Mouse (Mus musculus): ENCODE measurements around the gene Hist1h1a. TPM values are rescaled to one million over a fixed set of nuclear protein-coding genes. Genes with fewer than 3 reads are reported as not detected.
A peak's percentile ranks its signal among the peaks of the same experiment; 100 is the strongest.
"Not testable (repeated sequence)": the region's sequence is repeated elsewhere in the genome, so short reads cannot be mapped to it uniquely, and the experiment has no call there.

Gene Hist1h1a
- polyA plus RNA-seq, 1 experiment from 2014 or later: 0.79 TPM

- Histone ChIP-seq H3K4me3 (ENCODE audit: low read length) (peak overlapping the region; percentile 76), H3K27me3 (ENCODE audit: control insufficient read depth, insufficient read depth, low read length) (no peaks in the 10 kb centered on the region), H3K4me2 (ENCODE audit: low read depth, low read length) (peak overlapping the region; percentile 89), H3K27ac (ENCODE audit: low read length) (peak overlapping the region; percentile 96), H3K36me3 (ENCODE audit: control insufficient read depth, insufficient read depth) (no peaks in the 10 kb centered on the region), H3K4me1 (ENCODE audit: control insufficient read depth, insufficient read depth, low read length) (peaks cover 18% of the 10 kb centered on the region), H3K9ac (ENCODE audit: low read length) (peak overlapping the region; percentile 86), H3K9me3 (replicated peaks; ENCODE audit: control insufficient read depth, low read length) (no peaks in the 10 kb centered on the region)
- WGBS: 3% methylated on average over 10 of the region's 10 CpGs
- no peak for ATAC-seq (replicated peaks; ENCODE audit: extremely low read depth, insufficient read depth, low FRiP score)
Measured at GRCm38 (mm10) chr13:23763242-23763585, 252 bp upstream of the Hist1h1a start.

GRCm38 (mm10) chr13:23764324-23765171, 1.1 kb downstream of the Hist1h1a start:
- Histone ChIP-seq H3K4me1 (ENCODE audit: control insufficient read depth, insufficient read depth, low read length) (peaks cover 22% of the 10 kb centered on the region), H3K27ac (ENCODE audit: low read length) (peak overlapping the region; percentile 96), H3K36me3 (ENCODE audit: control insufficient read depth, insufficient read depth) (no peaks in the 10 kb centered on the region), H3K9me3 (replicated peaks; ENCODE audit: control insufficient read depth, low read length) (no peaks in the 10 kb centered on the region), H3K4me2 (ENCODE audit: low read depth, low read length) (peak overlapping the region; percentile 89), H3K27me3 (ENCODE audit: control insufficient read depth, insufficient read depth, low read length) (no peaks in the 10 kb centered on the region), H3K4me3 (ENCODE audit: low read length) (peak overlapping the region; percentile 76), H3K9ac (ENCODE audit: low read length) (peak overlapping the region; percentile 86)
- 40% methylated on average over 11 of the region's 12 CpGs for WGBS
- ATAC-seq (replicated peaks; ENCODE audit: extremely low read depth, insufficient read depth, low FRiP score): no peak

GRCm38 (mm10) chr13:23765172-23765513, 1.7 kb downstream of the Hist1h1a start:
- Histone ChIP-seq H3K4me2 (ENCODE audit: low read depth, low read length) (no peak overlapping the region), H3K36me3 (ENCODE audit: control insufficient read depth, insufficient read depth) (no peaks in the 10 kb centered on the region), H3K27me3 (ENCODE audit: control insufficient read depth, insufficient read depth, low read length) (no peaks in the 10 kb centered on the region), H3K4me1 (ENCODE audit: control insufficient read depth, insufficient read depth, low read length) (peaks cover 18% of the 10 kb centered on the region), H3K27ac (ENCODE audit: low read length) (no peak overlapping the region), H3K9ac (ENCODE audit: low read length) (no peak overlapping the region), H3K4me3 (ENCODE audit: low read length) (no peak overlapping the region), H3K9me3 (replicated peaks; ENCODE audit: control insufficient read depth, low read length) (no peaks in the 10 kb centered on the region)
- no peak for ATAC-seq (replicated peaks; ENCODE audit: extremely low read depth, insufficient read depth, low FRiP score)
- WGBS: 64% methylated on average over 1 of the region's 1 CpGs

- Histone ChIP-seq H3K27ac (ENCODE audit: low read length) (no peak overlapping the region), H3K4me3 (ENCODE audit: low read length) (no peak overlapping the region), H3K4me1 (ENCODE audit: control insufficient read depth, insufficient read depth, low read length) (peaks cover 14% of the 10 kb centered on the region), H3K27me3 (ENCODE audit: control insufficient read depth, insufficient read depth, low read length) (no peaks in the 10 kb centered on the region), H3K9me3 (replicated peaks; ENCODE audit: control insufficient read depth, low read length) (no peaks in the 10 kb centered on the region), H3K9ac (ENCODE audit: low read length) (no peak overlapping the region), H3K4me2 (ENCODE audit: low read depth, low read length) (no peak overlapping the region), H3K36me3 (ENCODE audit: control insufficient read depth, insufficient read depth) (no peaks in the 10 kb centered on the region)
- no peak for ATAC-seq (replicated peaks; ENCODE audit: extremely low read depth, insufficient read depth, low FRiP score)
Measured at GRCm38 (mm10) chr13:23766772-23767171, 3.3 kb downstream of the Hist1h1a start.

GRCm38 (mm10) chr13:23768834-23769397, 5.5 kb downstream of the Hist1h1a start:
- ATAC-seq (replicated peaks; ENCODE audit: extremely low read depth, insufficient read depth, low FRiP score): no peak
- H3K9ac ChIP-seq (ENCODE audit: low read length): no peak overlapping the region
- WGBS: 36% methylated on average over 5 of the region's 5 CpGs
- H3K36me3 ChIP-seq (ENCODE audit: control insufficient read depth, insufficient read depth): no peaks in the 10 kb centered on the region
- no peaks in the 10 kb centered on the region for H3K27me3 ChIP-seq (ENCODE audit: control insufficient read depth, insufficient read depth, low read length)
- H3K4me3 ChIP-seq (ENCODE audit: low read length): no peak overlapping the region
- no peak overlapping the region for H3K4me2 ChIP-seq (ENCODE audit: low read depth, low read length)
- peaks cover 17% of the 10 kb centered on the region for H3K4me1 ChIP-seq (ENCODE audit: control insufficient read depth, insufficient read depth, low read length)
- H3K9me3 ChIP-seq (replicated peaks; ENCODE audit: control insufficient read depth, low read length): no peaks in the 10 kb centered on the region
- H3K27ac ChIP-seq (ENCODE audit: low read length): no peak overlapping the region

GRCm38 (mm10) chr13:23769613-23770012, 6.1 kb downstream of the Hist1h1a start, which contains the start of gene Trim38:
Gene Trim38, plus strand, starts transcription at chr13:23769913.
- H3K9ac ChIP-seq (ENCODE audit: low read length); H3K36me3 ChIP-seq (ENCODE audit: control insufficient read depth, insufficient read depth); H3K27ac ChIP-seq (ENCODE audit: low read length); H3K4me3 ChIP-seq (ENCODE audit: low read length); H3K9me3 ChIP-seq (replicated peaks; ENCODE audit: control insufficient read depth, low read length); H3K4me2 ChIP-seq (ENCODE audit: low read depth, low read length); ATAC-seq (replicated peaks; ENCODE audit: extremely low read depth, insufficient read depth, low FRiP score); H3K27me3 ChIP-seq (ENCODE audit: control insufficient read depth, insufficient read depth, low read length): not testable (repeated sequence)
- peaks cover 11% of the 10 kb centered on the region; the same call in 1 of the 2 replicates for H3K4me1 ChIP-seq (ENCODE audit: control insufficient read depth, insufficient read depth, low read length)
- 79% methylated on average over 2 of the region's 2 CpGs for WGBS

- H3K4me2 ChIP-seq (ENCODE audit: low read depth, low read length): peak overlapping the region; percentile 61
- H3K27me3 ChIP-seq (ENCODE audit: control insufficient read depth, insufficient read depth, low read length): no peaks in the 10 kb centered on the region
- peak overlapping the region; percentile 46 for H3K9ac ChIP-seq (ENCODE audit: low read length)
- ATAC-seq (replicated peaks; ENCODE audit: extremely low read depth, insufficient read depth, low FRiP score): peak; percentile 89
- no peak overlapping the region for H3K27ac ChIP-seq (ENCODE audit: low read length)
- peak overlapping the region; percentile 36 for H3K4me3 ChIP-seq (ENCODE audit: low read length)
- no peaks in the 10 kb centered on the region for H3K36me3 ChIP-seq (ENCODE audit: control insufficient read depth, insufficient read depth)
- H3K4me1 ChIP-seq (ENCODE audit: control insufficient read depth, insufficient read depth, low read length): peaks cover 11% of the 10 kb centered on the region; the same call in 1 of the 2 replicates
- H3K9me3 ChIP-seq (replicated peaks; ENCODE audit: control insufficient read depth, low read length): no peaks in the 10 kb centered on the region
- WGBS: 18% methylated on average over 21 of the region's 21 CpGs
Measured at GRCm38 (mm10) chr13:23772561-23773313, 9.3 kb downstream of the Hist1h1a start.

GRCm38 (mm10) chr13:23778339-23778738, 14.9 kb downstream of the Hist1h1a start:
- no peaks in the 10 kb centered on the region for H3K27me3 ChIP-seq (ENCODE audit: control insufficient read depth, insufficient read depth, low read length)
- no peak overlapping the region for H3K4me2 ChIP-seq (ENCODE audit: low read depth, low read length)
- no peak overlapping the region for H3K9ac ChIP-seq (ENCODE audit: low read length)
- no peak for ATAC-seq (replicated peaks; ENCODE audit: extremely low read depth, insufficient read depth, low FRiP score)
- H3K4me1 ChIP-seq (ENCODE audit: control insufficient read depth, insufficient read depth, low read length): no peaks in the 10 kb centered on the region
- no peaks in the 10 kb centered on the region for H3K36me3 ChIP-seq (ENCODE audit: control insufficient read depth, insufficient read depth)
- no peaks in the 10 kb centered on the region for H3K9me3 ChIP-seq (replicated peaks; ENCODE audit: control insufficient read depth, low read length)
- 92% methylated on average over 7 of the region's 7 CpGs for WGBS
- H3K4me3 ChIP-seq (ENCODE audit: low read length): no peak overlapping the region
- no peak overlapping the region for H3K27ac ChIP-seq (ENCODE audit: low read length)

GRCm38 (mm10) chr13:23779025-23779424, 15.6 kb downstream of the Hist1h1a start:
- H3K4me1 ChIP-seq (ENCODE audit: control insufficient read depth, insufficient read depth, low read length): no peaks in the 10 kb centered on the region
- no peak overlapping the region for H3K4me2 ChIP-seq (ENCODE audit: low read depth, low read length)
- no peak overlapping the region for H3K4me3 ChIP-seq (ENCODE audit: low read length)
- H3K9me3 ChIP-seq (replicated peaks; ENCODE audit: control insufficient read depth, low read length): no peaks in the 10 kb centered on the region
- H3K36me3 ChIP-seq (ENCODE audit: control insufficient read depth, insufficient read depth): no peaks in the 10 kb centered on the region
- 61% methylated on average over 4 of the region's 4 CpGs for WGBS
- no peak overlapping the region for H3K9ac ChIP-seq (ENCODE audit: low read length)
- no peak overlapping the region for H3K27ac ChIP-seq (ENCODE audit: low read length)
- no peak for ATAC-seq (replicated peaks; ENCODE audit: extremely low read depth, insufficient read depth, low FRiP score)
- H3K27me3 ChIP-seq (ENCODE audit: control insufficient read depth, insufficient read depth, low read length): no peaks in the 10 kb centered on the region

Data from heart, embryonic 16.5 days (tissue).